14 mouse cellular contexts compared by ENCODE assay signal in genomic region chr5:122509608-122510007, GRCm38 (mm10). TPM values are rescaled to one million over a fixed set of nuclear protein-coding genes. Genes with fewer than 3 reads are reported as not detected.
DNase-seq lines count a peak whose midpoint lies in the region; ATAC-seq and TF ChIP-seq lines count a peak whose summit lies in the region.
"Had no signal": no experiment of that assay in that cellular context is flagged by ENCODE, and none has a peak within 500 bp of the region (broad histone marks: within the 10 kb centered on the region; RNA-seq: fewer than 3 reads in every experiment).

No protein-coding gene starts in this region.

- H3K36me3 ChIP-seq in limb, embryonic 14.5 days (ENCODE audit: control insufficient read depth, insufficient read depth, low read length) = no peaks in the 10 kb centered on the region
- H3K36me3 ChIP-seq in limb, embryonic 10.5 days = no peaks in the 10 kb centered on the region
- no peaks in the 10 kb centered on the region for H3K36me3 ChIP-seq in heart, embryonic 13.5 days
- no peaks in the 10 kb centered on the region for H3K36me3 ChIP-seq in neural tube, embryonic 15.5 days
- H3K36me3 ChIP-seq: lung, embryonic 15.5 days; stomach, embryonic 15.5 days had no signal

- H3K9ac ChIP-seq in limb, embryonic 14.5 days (ENCODE audit: low read depth, low read length, severe bottlenecking) = no peak overlapping the region
- no peak overlapping the region; the same call in 1 of the 2 replicates for H3K9ac ChIP-seq in heart, embryonic 13.5 days
- H3K9ac ChIP-seq in neural tube, embryonic 15.5 days (replicated peaks) = no peak overlapping the region
- H3K9ac ChIP-seq: lung, embryonic 15.5 days; stomach, embryonic 15.5 days had no signal

- no peaks in the 10 kb centered on the region for H3K9me3 ChIP-seq in limb, embryonic 14.5 days (ENCODE audit: control insufficient read depth, low read length)
- H3K9me3 ChIP-seq in limb, embryonic 10.5 days (replicated peaks) = no peaks in the 10 kb centered on the region
- peaks cover 5% of the 10 kb centered on the region for H3K9me3 ChIP-seq in heart, embryonic 13.5 days
- no peaks in the 10 kb centered on the region for H3K9me3 ChIP-seq in neural tube, embryonic 15.5 days (replicated peaks)
- H3K9me3 ChIP-seq: lung, embryonic 15.5 days; stomach, embryonic 15.5 days had no signal

- no peak overlapping the region for H3K4me3 ChIP-seq in limb, embryonic 14.5 days (replicated peaks; ENCODE audit: low read length)
- H3K4me3 ChIP-seq in limb, embryonic 10.5 days = no peak overlapping the region
- no peak overlapping the region for H3K4me3 ChIP-seq in heart, embryonic 13.5 days
- no peak overlapping the region for H3K4me3 ChIP-seq in neural tube, embryonic 15.5 days (replicated peaks)
- H3K4me3 ChIP-seq: lung, embryonic 15.5 days; stomach, embryonic 15.5 days had no signal

- H3K4me2 ChIP-seq in limb, embryonic 14.5 days (replicated peaks; ENCODE audit: low read depth, low read length, severe bottlenecking) = no peak overlapping the region
- no peak overlapping the region for H3K4me2 ChIP-seq in heart, embryonic 13.5 days
- no peak overlapping the region for H3K4me2 ChIP-seq in neural tube, embryonic 15.5 days
- H3K4me2 ChIP-seq: lung, embryonic 15.5 days; midbrain, embryonic 11.5 days; stomach, embryonic 15.5 days had no signal

- H3K27me3 ChIP-seq in limb, embryonic 14.5 days (ENCODE audit: control insufficient read depth, insufficient read depth, low read length) = no peaks in the 10 kb centered on the region
- H3K27me3 ChIP-seq in limb, embryonic 10.5 days (ENCODE audit: low read depth, poor library complexity, severe bottlenecking) = no peaks in the 10 kb centered on the region
- no peaks in the 10 kb centered on the region for H3K27me3 ChIP-seq in heart, embryonic 13.5 days (replicated peaks)
- no peaks in the 10 kb centered on the region for H3K27me3 ChIP-seq in neural tube, embryonic 15.5 days (replicated peaks)
- H3K27me3 ChIP-seq: stomach, embryonic 15.5 days had no signal

- peak; percentile 42 for DNase-seq in cerebellum, adult 8-10 months
- DNase-seq in cerebellum, postnatal 14 days = no peak
- no peak for DNase-seq in limb, embryonic 14.5 days (ENCODE audit: low spot score)
- DNase-seq in limb, embryonic 10.5 days (ENCODE audit: low spot score) = no peak
- no peak for DNase-seq in natural killer cell, adult 2 months (ENCODE audit: low spot score in 2 of 2)
- DNase-seq: adrenal gland, adult 8-10 months; embryo, embryonic 11 days; thymus, postnatal 14 days had no signal

- H3K4me1 ChIP-seq in limb, embryonic 14.5 days (ENCODE audit: control insufficient read depth, insufficient read depth, low read length) = peaks cover 28% of the 10 kb centered on the region
- peaks cover 22% of the 10 kb centered on the region for H3K4me1 ChIP-seq in limb, embryonic 10.5 days
- peaks cover 47% of the 10 kb centered on the region for H3K4me1 ChIP-seq in heart, embryonic 13.5 days
- peaks cover 20% of the 10 kb centered on the region for H3K4me1 ChIP-seq in neural tube, embryonic 15.5 days

- 56% methylated on average over 7 of the region's 7 CpGs for WGBS in limb, embryonic 14.5 days
- WGBS in limb, embryonic 10.5 days = 60% methylated on average over 7 of the region's 7 CpGs
- WGBS in heart, embryonic 13.5 days = 27% methylated on average over 7 of the region's 7 CpGs
- WGBS in neural tube, embryonic 15.5 days = 51% methylated on average over 7 of the region's 7 CpGs

- TF ChIP-seq POLR2A in limb, embryonic 14.5 days (IDR thresholded peaks at IDR 0.05; ENCODE audit: borderline replicate concordance, extremely low read depth, insufficient read depth, insufficient read length) = no peak

- peak; percentile 38; the same call in 1 of the 2 replicates for ATAC-seq in limb, embryonic 14.5 days (ENCODE audit: low FRiP score, low read depth)
- no peak for ATAC-seq in heart, embryonic 13.5 days (ENCODE audit: extremely low read depth, insufficient number of reproducible peaks, low FRiP score, low TSS enrichment)
- ATAC-seq in monocyte, adult 5-6 weeks (replicated peaks; ENCODE audit: insufficient number of reproducible peaks, low FRiP score, low TSS enrichment, poor library complexity, severe bottlenecking) = peak; percentile 90
- ATAC-seq in neural tube, embryonic 15.5 days (ENCODE audit: low FRiP score) = no peak

- H3K27ac ChIP-seq in limb, embryonic 14.5 days (replicated peaks; ENCODE audit: low read depth, low read length) = no peak overlapping the region
- H3K27ac ChIP-seq in limb, embryonic 10.5 days = no peak overlapping the region
- H3K27ac ChIP-seq in heart, embryonic 13.5 days (replicated peaks) = peak overlapping the region; percentile 78
- no peak overlapping the region for H3K27ac ChIP-seq in neural tube, embryonic 15.5 days (replicated peaks)
- H3K27ac ChIP-seq: lung, embryonic 15.5 days had no signal

RNA-seq across cellular contexts. Expression of gene Atp2a2, which starts 7.6 kb away (rescaled TPM):
- polyA plus RNA-seq in limb, embryonic 14.5 days (2012; rRNA removed) = 96.7 and 99.0 TPM in 2 replicates
- 36.5 and 39.7 TPM in 2 replicates for polyA plus RNA-seq in limb, embryonic 14.5 days (2014; fragmentation: Nextera tagmentation; extraction: Ambion mirVana)
- 39.0 and 42.9 TPM in 2 replicates for polyA plus RNA-seq in limb, embryonic 10.5 days (2016; fragmentation: Nextera tagmentation; extraction: Ambion mirVana)
- polyA plus RNA-seq in heart, embryonic 13.5 days (2015; fragmentation: Nextera tagmentation; extraction: Ambion mirVana) = 221 and 227 TPM in 2 replicates
- 84.0 to 111 TPM (median 86.3 TPM) in 3 replicates for total RNA-seq in monocyte, adult 5-6 weeks (2017)
- polyA plus RNA-seq in neural tube, embryonic 15.5 days (2015; fragmentation: Nextera tagmentation; extraction: Ambion mirVana) = 49.4 and 52.0 TPM in 2 replicates

Comparison
In these comparisons a context has a peak if more than half of its experiments do, and no peak if none do; other contexts are left out.
1. ATAC-seq: peak in limb, embryonic 14.5 days (single experiment) and monocyte, adult 5-6 weeks (single experiment); none in heart, embryonic 13.5 days (single experiment) and neural tube, embryonic 15.5 days (single experiment).